Mouse (Mus musculus) right cerebral cortex, adult 18-20 months (tissue): ENCODE data around the gene Gm13691.
"Not testable (repeated sequence)": the region's sequence is repeated elsewhere in the genome, so short reads cannot be mapped to it uniquely, and the experiment has no call there.

Source experiments
- DNase-seq: peaks from one replicate; pipeline ENCODE4 v3.0.0; 2022; ENCODE audit warnings: mixed read lengths

The Gm13691 gene

GRCm38 (mm10) chr2:84037304-84037703 lies 47.0 kb downstream of the Gm13691 start:
- DNase-seq: no peak

DNA sequence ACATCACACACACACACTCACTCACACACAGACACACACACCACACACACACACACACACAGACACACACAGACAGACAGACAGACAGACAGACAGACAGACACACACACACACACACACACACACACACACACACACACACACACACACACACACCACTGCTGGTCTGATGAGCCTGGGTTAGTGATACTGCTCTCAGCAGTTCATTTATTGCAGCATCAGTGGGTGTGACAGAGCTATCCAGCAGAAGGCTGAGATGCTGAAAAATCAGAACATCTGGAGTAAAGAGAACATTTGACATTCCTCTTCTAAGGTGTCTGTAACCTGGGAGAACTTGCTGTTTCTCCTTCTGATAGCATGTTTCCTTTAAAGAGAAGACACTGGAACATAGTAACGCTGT lies 47.6 kb downstream of the Gm13691 start:
- DNase-seq: not testable (repeated sequence)

DNA sequence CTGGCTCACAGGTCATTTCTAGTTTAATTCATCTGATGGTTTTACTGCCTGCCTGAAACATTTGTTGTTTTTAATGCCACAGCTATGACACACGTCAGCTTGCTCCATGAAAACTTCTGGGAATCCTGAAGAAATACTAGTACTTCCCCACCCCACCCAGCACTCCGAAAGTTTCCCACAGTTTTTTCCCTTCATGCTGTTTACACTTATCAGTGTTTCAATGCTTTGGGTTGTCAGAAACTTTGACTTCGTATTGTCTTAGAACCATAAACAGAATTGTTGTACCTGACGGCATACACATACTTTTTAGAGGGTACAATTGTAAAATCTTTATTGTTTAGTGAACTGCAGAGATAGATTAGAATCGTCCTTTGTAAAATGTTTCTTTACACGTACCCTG lies 48.9 kb downstream of the Gm13691 start:
- no peak for DNase-seq
